Mouse (Mus musculus) stomach, embryonic 16.5 days (tissue): Measurements from ENCODE around the gene Slc39a1. TPM values are rescaled to one million over a fixed set of nuclear protein-coding genes. Genes with fewer than 3 reads are reported as not detected.

ENCODE experiments used
- ATAC-seq: fragments of 200-750 bp; cut with Nextera tagmentation; 2 replicates; pipeline ENCODE4 v1.8.0; 2017; ENCODE audit warnings: moderate number of reproducible peaks, moderate TSS enrichment; ENCODE audit not compliant: insufficient read depth, low FRiP score
- H3K27ac ChIP-seq: fragments of 300-500 bp; sonication (generic); 2 replicates; pipeline ENCODE4 v1.5.1; 2014; ENCODE audit warnings: low read length
- H3K27me3 ChIP-seq: fragments of 300-500 bp; sonication (generic); 2 replicates; pipeline ENCODE4 v1.6.1; 2014; ENCODE audit warnings: low read length, control low read depth, mixed read lengths; ENCODE audit not compliant: control insufficient read depth, insufficient read depth
- H3K36me3 ChIP-seq: fragments of 300-500 bp; sonication (generic); 2 replicates; pipeline ENCODE4 v1.6.1; 2014; ENCODE audit warnings: low read length; ENCODE audit not compliant: control insufficient read depth, insufficient read depth
- H3K4me1 ChIP-seq: fragments of 300-500 bp; sonication (generic); 2 replicates; pipeline ENCODE4 v1.6.1; 2014; ENCODE audit warnings: low read length, control low read depth, mixed read lengths; ENCODE audit not compliant: control insufficient read depth, insufficient read depth
- H3K4me2 ChIP-seq: fragments of 300-500 bp; sonication (generic); 2 replicates; pipeline ENCODE4 v1.6.1; 2014; ENCODE audit warnings: low read depth, low read length, mixed read lengths
- H3K4me3 ChIP-seq: fragments of 300-500 bp; sonication (generic); replicated peaks from 2 replicates; pipeline ENCODE4 v1.5.1; 2014; ENCODE audit warnings: mild to moderate bottlenecking, low read length
- H3K9ac ChIP-seq: fragments of 300-500 bp; sonication (generic); 2 replicates; pipeline ENCODE4 v1.6.1; 2014; ENCODE audit warnings: low read length
- H3K9me3 ChIP-seq: fragments of 300-500 bp; sonication (generic); replicated peaks from 2 replicates; pipeline ENCODE4 v1.6.1; 2016; ENCODE audit warnings: low read length, control low read depth; ENCODE audit not compliant: control insufficient read depth
- WGBS: fragments of 180-500 bp; shearing (Covaris S2); extraction: QIAGEN DNeasy Blood & Tissue Kit; methylation state at CpG from one replicate; pipeline ENCODE4 v1.1.7; 2014; 5-methylcytosine and 5-hydroxymethylcytosine counted together
- polyA plus RNA-seq: library from polyadenylated mRNA; unstranded; fragments of >200 nt; fragmentation: Nextera tagmentation; extraction: Ambion mirVana; gene quantifications from 2 replicates; pipeline ENCODE4 v1.2.1, GENCODE M21; 2015

The Slc39a1 gene
- polyA plus RNA-seq, 1 experiment from 2014 or later, result 101 TPM

GRCm38 (mm10) chr3:90268190-90268589 is 20.2 kb downstream of the Slc39a1 start:
- H3K27ac ChIP-seq, result no peak overlapping the region
- H3K9ac ChIP-seq, result no peak overlapping the region
- H3K4me3 ChIP-seq, result no peak overlapping the region
- H3K4me1 ChIP-seq, result peaks cover 16% of the 10 kb centered on the region
- 95% methylated on average over 11 of the region's 11 CpGs for WGBS
- H3K36me3 ChIP-seq, result peaks cover 6% of the 10 kb centered on the region
- no peak overlapping the region for H3K4me2 ChIP-seq
- no peaks in the 10 kb centered on the region for H3K27me3 ChIP-seq
- H3K9me3 ChIP-seq, result no peaks in the 10 kb centered on the region
- no peak for ATAC-seq

DNA sequence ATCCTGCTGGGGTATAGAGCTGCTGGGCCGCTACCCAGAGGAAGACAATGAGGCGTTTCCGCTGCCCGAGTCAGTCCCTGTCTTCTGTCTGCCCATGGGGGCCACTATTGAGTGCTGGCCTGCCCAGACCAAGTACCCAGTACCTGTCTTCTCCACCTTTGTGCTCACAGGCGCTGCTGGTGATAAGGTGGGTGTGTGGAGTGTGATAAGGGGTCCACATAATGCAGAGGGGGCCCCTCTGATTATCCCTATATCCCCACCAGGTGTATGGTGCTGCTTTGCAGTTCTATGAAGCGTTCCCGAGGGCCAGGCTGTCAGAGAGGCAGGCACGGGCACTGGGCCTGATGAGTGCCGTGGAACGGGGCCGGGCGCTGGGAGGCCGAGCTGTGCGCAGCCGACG is 21.0 kb downstream of the Slc39a1 start:
- Histone ChIP-seq H3K4me2 (no peak overlapping the region), H3K36me3 (peaks cover 6% of the 10 kb centered on the region), H3K9me3 (no peaks in the 10 kb centered on the region), H3K4me3 (no peak overlapping the region), H3K9ac (no peak overlapping the region), H3K27me3 (no peaks in the 10 kb centered on the region), H3K4me1 (peaks cover 16% of the 10 kb centered on the region), H3K27ac (no peak overlapping the region)
- WGBS, result 87% methylated on average over 16 of the region's 16 CpGs
- ATAC-seq, result no peak

GRCm38 (mm10) chr3:90270784-90271183 is 22.8 kb downstream of the Slc39a1 start:
- H3K27me3 ChIP-seq, result no peaks in the 10 kb centered on the region
- H3K9ac ChIP-seq, result no peak overlapping the region
- peaks cover 7% of the 10 kb centered on the region for H3K4me1 ChIP-seq
- ATAC-seq, result no peak
- H3K4me3 ChIP-seq, result no peak overlapping the region
- no peak overlapping the region for H3K27ac ChIP-seq
- no peak overlapping the region for H3K4me2 ChIP-seq
- H3K36me3 ChIP-seq, result peaks cover 6% of the 10 kb centered on the region
- no peaks in the 10 kb centered on the region for H3K9me3 ChIP-seq
- WGBS, result 92% methylated on average over 8 of the region's 8 CpGs

DNA sequence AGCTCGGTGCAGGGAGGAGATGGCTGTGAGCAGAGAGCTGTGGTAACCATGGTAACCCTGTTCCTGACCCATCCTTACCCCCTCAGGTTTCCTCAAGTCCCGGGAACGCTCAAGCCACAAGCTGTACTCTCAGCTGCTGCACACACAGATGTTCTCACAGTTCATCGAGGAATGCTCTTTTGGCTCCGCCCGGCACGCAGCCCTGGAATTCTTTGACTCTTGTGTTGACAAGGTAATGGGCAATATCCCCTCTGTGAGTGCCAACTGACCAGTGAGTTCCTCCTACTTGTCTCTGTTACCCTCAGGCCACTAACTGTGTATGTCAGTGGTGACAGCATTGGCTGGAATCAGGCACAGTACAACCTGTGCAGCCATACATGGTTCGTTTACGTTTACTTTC is 24.2 kb downstream of the Slc39a1 start:
- 69% methylated on average over 9 of the region's 9 CpGs for WGBS
- peaks cover 6% of the 10 kb centered on the region for H3K36me3 ChIP-seq
- no peak overlapping the region for H3K4me2 ChIP-seq
- no peak overlapping the region for H3K4me3 ChIP-seq
- H3K9me3 ChIP-seq, result no peaks in the 10 kb centered on the region
- H3K27me3 ChIP-seq, result no peaks in the 10 kb centered on the region
- no peak for ATAC-seq
- H3K27ac ChIP-seq, result no peak overlapping the region
- no peaks in the 10 kb centered on the region for H3K4me1 ChIP-seq
- no peak overlapping the region for H3K9ac ChIP-seq

- 90% methylated on average over 22 of the region's 22 CpGs for WGBS
- Histone ChIP-seq H3K9ac (no peak overlapping the region), H3K27me3 (no peaks in the 10 kb centered on the region), H3K36me3 (peaks cover 11% of the 10 kb centered on the region), H3K4me3 (no peak overlapping the region), H3K9me3 (no peaks in the 10 kb centered on the region), H3K27ac (no peak overlapping the region), H3K4me2 (no peak overlapping the region), H3K4me1 (no peaks in the 10 kb centered on the region)
- ATAC-seq, result no peak
Measured at GRCm38 (mm10) chr3:90273855-90274254, 25.9 kb downstream of the Slc39a1 start.

DNA sequence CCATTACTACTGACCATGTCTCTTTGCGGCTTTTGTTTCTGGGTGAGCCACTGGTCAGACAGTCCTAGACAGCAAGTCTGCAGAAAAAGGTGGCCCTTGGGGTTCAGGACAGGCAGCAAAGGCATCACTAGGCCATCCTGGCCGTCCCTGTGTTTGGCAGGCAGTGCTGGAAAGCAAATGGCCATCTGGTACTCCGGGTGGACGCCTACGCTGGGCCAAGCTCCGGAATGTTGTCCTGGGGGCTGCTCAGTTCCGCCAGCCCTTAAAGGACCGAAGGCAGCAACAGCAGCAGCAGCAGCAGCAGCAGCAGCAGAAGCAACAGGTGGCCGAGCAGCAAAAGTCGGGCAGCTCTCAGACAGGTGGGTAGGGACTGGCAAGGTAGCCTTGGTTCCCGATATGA is 27.3 kb downstream of the Slc39a1 start:
- no peak overlapping the region for H3K4me2 ChIP-seq
- H3K36me3 ChIP-seq, result peaks cover 19% of the 10 kb centered on the region
- H3K4me1 ChIP-seq, result no peaks in the 10 kb centered on the region
- WGBS, result 90% methylated on average over 11 of the region's 11 CpGs
- no peaks in the 10 kb centered on the region for H3K9me3 ChIP-seq
- no peak overlapping the region for H3K9ac ChIP-seq
- no peaks in the 10 kb centered on the region for H3K27me3 ChIP-seq
- H3K27ac ChIP-seq, result no peak overlapping the region
- no peak overlapping the region for H3K4me3 ChIP-seq
- ATAC-seq, result no peak

DNA sequence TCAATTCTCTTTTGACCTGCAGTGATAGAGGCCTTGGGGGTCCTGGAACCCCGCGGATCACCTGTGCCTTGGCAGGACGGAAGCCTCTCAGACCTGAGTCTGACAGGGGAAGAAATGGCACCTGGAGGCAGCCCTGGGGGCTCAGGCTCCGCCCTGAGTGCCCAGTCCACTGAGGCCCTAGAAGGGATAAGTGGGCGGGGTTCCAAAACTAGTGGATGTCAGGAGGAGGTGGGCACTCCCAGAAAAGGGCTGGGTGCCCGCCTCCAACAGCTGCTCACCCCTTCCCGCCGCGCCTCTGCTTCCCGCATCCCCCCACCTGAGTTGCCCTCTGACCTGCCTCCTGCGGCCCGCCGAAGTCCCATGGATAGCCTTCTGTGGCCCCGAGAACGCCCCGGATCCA is 28.9 kb downstream of the Slc39a1 start:
- H3K4me1 ChIP-seq, result no peaks in the 10 kb centered on the region
- no peaks in the 10 kb centered on the region for H3K9me3 ChIP-seq
- H3K36me3 ChIP-seq, result peaks cover 19% of the 10 kb centered on the region
- peak overlapping the region; percentile 5; the same call in 1 of the 2 replicates for H3K9ac ChIP-seq
- no peak overlapping the region for H3K4me3 ChIP-seq
- H3K4me2 ChIP-seq, result no peak overlapping the region
- no peaks in the 10 kb centered on the region for H3K27me3 ChIP-seq
- WGBS, result 42% methylated on average over 16 of the region's 16 CpGs
- no peak overlapping the region for H3K27ac ChIP-seq
- ATAC-seq, result no peak

DNA sequence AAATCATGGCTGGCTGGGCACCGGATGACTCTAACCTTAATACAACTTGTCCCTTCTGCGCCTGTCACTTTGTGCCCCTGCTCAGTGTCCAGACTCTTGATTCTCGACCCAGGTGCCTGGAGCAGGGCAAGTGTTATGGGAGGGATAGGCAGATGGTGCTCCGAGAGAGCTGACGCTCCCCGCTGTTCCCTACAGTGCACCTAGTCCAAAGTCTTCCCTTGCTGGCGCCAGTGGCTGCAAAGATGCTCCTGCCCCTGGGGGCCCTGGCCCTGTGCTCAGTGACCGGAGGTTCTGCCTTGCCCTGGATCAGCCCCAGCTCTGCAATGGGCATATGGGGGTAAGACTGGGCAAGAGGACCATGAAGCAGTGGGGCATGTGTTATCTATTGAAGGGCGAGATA is 29.8 kb downstream of the Slc39a1 start:
- H3K36me3 ChIP-seq, result peaks cover 13% of the 10 kb centered on the region
- H3K27me3 ChIP-seq, result no peaks in the 10 kb centered on the region
- H3K9me3 ChIP-seq, result no peaks in the 10 kb centered on the region
- no peak overlapping the region for H3K27ac ChIP-seq
- H3K4me1 ChIP-seq, result no peaks in the 10 kb centered on the region
- H3K9ac ChIP-seq, result no peak overlapping the region
- H3K4me3 ChIP-seq, result no peak overlapping the region
- 88% methylated on average over 9 of the region's 9 CpGs for WGBS
- ATAC-seq, result no peak
- no peak overlapping the region for H3K4me2 ChIP-seq

GRCm38 (mm10) chr3:90278211-90278610 is 30.2 kb downstream of the Slc39a1 start:
- no peaks in the 10 kb centered on the region for H3K9me3 ChIP-seq
- H3K36me3 ChIP-seq, result peaks cover 13% of the 10 kb centered on the region
- no peak overlapping the region for H3K4me3 ChIP-seq
- no peaks in the 10 kb centered on the region for H3K27me3 ChIP-seq
- no peak overlapping the region for H3K4me2 ChIP-seq
- no peaks in the 10 kb centered on the region for H3K4me1 ChIP-seq
- H3K9ac ChIP-seq, result no peak overlapping the region
- ATAC-seq, result no peak
- 93% methylated on average over 10 of the region's 10 CpGs for WGBS
- no peak overlapping the region for H3K27ac ChIP-seq

DNA sequence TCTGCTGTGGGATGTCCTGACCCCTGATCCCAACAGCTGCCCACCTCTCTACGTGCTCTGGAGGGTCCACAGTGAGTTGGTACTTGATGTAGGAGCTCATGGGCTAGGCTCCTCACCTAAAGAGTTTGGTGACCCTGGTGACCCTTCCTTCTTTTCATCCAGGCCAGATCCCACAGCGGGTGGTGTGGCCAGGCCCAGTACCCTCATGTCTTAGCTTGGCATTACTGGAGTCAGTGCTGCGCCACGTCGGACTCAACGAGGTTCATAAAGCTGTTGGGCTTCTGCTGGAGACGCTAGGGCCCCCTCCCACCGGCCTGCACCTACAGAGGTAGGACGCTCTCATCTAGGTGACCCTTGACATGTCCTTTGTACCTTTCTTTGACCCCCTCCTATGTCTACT is 31.2 kb downstream of the Slc39a1 start:
- 92% methylated on average over 9 of the region's 9 CpGs for WGBS
- no peak overlapping the region for H3K4me3 ChIP-seq
- ATAC-seq, result no peak

More for the DNA sequence above, 31.2 kb downstream of the Slc39a1 start:
- Histone ChIP-seq H3K27ac (no peak overlapping the region), H3K4me2 (no peak overlapping the region), H3K36me3 (peaks cover 13% of the 10 kb centered on the region), H3K4me1 (no peaks in the 10 kb centered on the region), H3K27me3 (no peaks in the 10 kb centered on the region), H3K9me3 (no peaks in the 10 kb centered on the region), H3K9ac (no peak overlapping the region)
